Mouse (Mus musculus) liver, embryonic 13.5 days (tissue): ENCODE data around the gene Evl. TPM values are rescaled to one million over a fixed set of nuclear protein-coding genes. Genes with fewer than 3 reads are reported as not detected.
A peak's percentile ranks its signal among the peaks of the same experiment; 100 is the strongest.

Source experiments
- ATAC-seq: fragments of 200-750 bp; cut with Nextera tagmentation; 2 replicates; pipeline ENCODE4 v1.8.0; 2017; ENCODE audit warnings: low read depth, mild to moderate bottlenecking, moderate number of reproducible peaks, moderate library complexity
- DNase-seq: peaks from one replicate; pipeline ENCODE4 v3.0.0; 2022
- H3K27ac ChIP-seq: fragments of 300-500 bp; sonication (generic); 2 replicates; pipeline ENCODE4 v1.5.1; 2015; ENCODE audit warnings: moderate library complexity, mild to moderate bottlenecking, inconsistent platforms
- H3K27me3 ChIP-seq: fragments of 300-500 bp; sonication (generic); 2 replicates; pipeline ENCODE4 v1.6.1; 2015; ENCODE audit warnings: mild to moderate bottlenecking, inconsistent platforms
- H3K36me3 ChIP-seq: fragments of 300-500 bp; sonication (generic); 2 replicates; pipeline ENCODE4 v1.6.1; 2015; ENCODE audit warnings: mild to moderate bottlenecking, inconsistent platforms
- H3K4me1 ChIP-seq: fragments of 300-500 bp; sonication (generic); replicated peaks from 2 replicates; pipeline ENCODE4 v1.6.1; 2015; ENCODE audit warnings: inconsistent platforms
- H3K4me2 ChIP-seq: fragments of 300-500 bp; sonication (generic); 2 replicates; pipeline ENCODE4 v1.6.1; 2015; ENCODE audit warnings: inconsistent platforms, mild to moderate bottlenecking, moderate library complexity
- H3K4me3 ChIP-seq: fragments of 300-500 bp; sonication (generic); replicated peaks from 2 replicates; pipeline ENCODE4 v1.5.1; 2015; ENCODE audit warnings: mild to moderate bottlenecking, inconsistent platforms
- H3K9ac ChIP-seq: fragments of 300-500 bp; sonication (generic); 2 replicates; pipeline ENCODE4 v1.6.1; 2015; ENCODE audit warnings: mild to moderate bottlenecking, inconsistent platforms
- H3K9me3 ChIP-seq: fragments of 300-500 bp; sonication (generic); replicated peaks from 2 replicates; pipeline ENCODE4 v1.6.1; 2016; ENCODE audit warnings: inconsistent platforms
- WGBS: fragments of 180-500 bp; shearing (Covaris S2); methylation state at CpG from one replicate; pipeline ENCODE4 v1.1.7; 2015; ENCODE audit not compliant: insufficient replicate concordance; 5-methylcytosine and 5-hydroxymethylcytosine counted together
- polyA plus RNA-seq: library from polyadenylated mRNA; unstranded; fragments of >200 nt; fragmentation: Nextera tagmentation; extraction: Ambion mirVana; gene quantifications from 2 replicates; pipeline ENCODE4 v1.2.1, GENCODE M21; 2015

The Evl gene
- polyA plus RNA-seq, 1 experiment from 2014 or later, result 10.4 TPM

DNA sequence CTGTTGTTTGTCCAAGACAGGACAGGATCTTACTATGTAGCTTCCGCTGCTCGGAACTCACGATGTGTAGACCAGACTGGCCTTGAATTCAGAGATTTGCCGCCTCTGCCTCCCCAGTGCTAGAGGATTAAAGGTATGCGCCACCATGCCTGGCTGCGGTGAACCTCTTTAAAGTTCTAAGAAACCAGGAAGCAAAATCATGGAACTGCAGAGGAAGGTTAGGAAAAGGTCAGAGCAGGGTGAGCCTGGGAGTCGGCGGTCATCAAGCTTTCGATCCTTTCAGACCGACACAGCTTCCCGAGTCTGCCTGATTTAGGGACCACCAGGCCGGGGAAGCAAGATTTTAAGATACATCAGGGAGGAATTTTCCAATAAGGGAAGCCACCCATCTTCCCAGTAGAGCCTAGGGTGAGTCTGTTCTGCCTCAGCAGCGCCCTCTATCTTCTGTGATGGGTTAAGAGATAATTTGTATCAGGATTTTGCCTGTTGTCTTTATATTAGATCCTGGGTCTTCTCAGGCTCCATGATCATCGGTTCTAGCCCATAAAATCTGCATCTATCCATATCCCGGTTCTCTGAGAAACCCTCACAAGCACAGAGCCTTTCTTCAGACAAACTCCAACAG, 7.2 kb upstream of the Evl start:
- no peak for ATAC-seq
- Histone ChIP-seq H3K9me3 (no peaks in the 10 kb centered on the region), H3K4me3 (no peak overlapping the region), H3K27me3 (peaks cover 11% of the 10 kb centered on the region), H3K36me3 (no peaks in the 10 kb centered on the region), H3K4me2 (no peak overlapping the region), H3K9ac (no peak overlapping the region), H3K27ac (no peak overlapping the region), H3K4me1 (no peaks in the 10 kb centered on the region)
- WGBS, result 62% methylated on average over 15 of the region's 15 CpGs
- DNase-seq, result no peak

DNA sequence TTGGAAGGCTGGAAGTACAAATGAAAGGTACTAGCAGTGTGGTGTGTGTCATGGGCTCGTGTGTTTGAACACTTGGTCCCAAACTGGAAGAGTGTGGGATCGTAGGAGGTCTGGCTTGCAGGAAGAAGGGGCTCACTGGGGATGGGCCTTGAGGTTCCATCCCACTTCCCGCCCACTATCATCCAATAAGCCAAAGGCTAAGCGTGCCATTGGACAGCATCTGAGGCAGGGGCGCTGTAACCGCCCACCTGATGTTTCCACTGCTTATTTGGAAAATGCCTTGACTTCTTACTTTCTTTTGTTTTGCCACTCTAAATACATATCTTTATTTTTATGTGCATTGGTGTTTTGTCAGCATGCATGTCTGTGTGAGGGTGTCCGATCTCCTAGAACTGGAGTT, 2.8 kb upstream of the Evl start:
- 58% methylated on average over 7 of the region's 7 CpGs for WGBS
- ATAC-seq, result no peak
- Histone ChIP-seq H3K4me2 (no peak overlapping the region), H3K36me3 (no peaks in the 10 kb centered on the region), H3K9ac (no peak overlapping the region), H3K4me1 (peaks cover 9% of the 10 kb centered on the region), H3K4me3 (no peak overlapping the region), H3K27me3 (peaks cover 54% of the 10 kb centered on the region), H3K9me3 (no peaks in the 10 kb centered on the region), H3K27ac (no peak overlapping the region)
- no peak for DNase-seq

DNA sequence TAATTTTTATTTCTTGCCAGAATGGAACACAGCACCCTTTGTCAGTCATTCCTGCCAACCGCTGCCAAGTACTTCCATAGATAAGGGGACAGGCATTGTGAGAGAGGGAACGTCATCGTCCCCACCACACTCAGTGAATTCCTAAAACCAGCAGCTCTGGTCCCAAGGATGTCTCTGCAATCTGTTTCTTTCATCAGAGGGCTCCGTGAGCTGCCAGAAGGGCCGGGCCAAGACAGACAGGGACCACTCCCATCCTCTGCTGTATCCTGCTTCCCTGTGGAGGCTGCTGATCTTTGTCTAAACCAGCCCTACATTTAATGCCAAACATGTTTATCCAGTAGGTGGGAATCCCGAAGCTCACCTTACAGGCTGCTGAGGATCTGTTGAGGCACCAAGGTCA, 1.4 kb upstream of the Evl start:
- Histone ChIP-seq H3K27me3 (peaks cover 60% of the 10 kb centered on the region), H3K36me3 (no peaks in the 10 kb centered on the region), H3K9ac (no peak overlapping the region), H3K9me3 (no peaks in the 10 kb centered on the region), H3K4me1 (peaks cover 12% of the 10 kb centered on the region), H3K4me2 (no peak overlapping the region), H3K27ac (no peak overlapping the region), H3K4me3 (no peak overlapping the region)
- DNase-seq (no peak), ATAC-seq (no peak)
- WGBS, result 34% methylated on average over 6 of the region's 6 CpGs

DNA sequence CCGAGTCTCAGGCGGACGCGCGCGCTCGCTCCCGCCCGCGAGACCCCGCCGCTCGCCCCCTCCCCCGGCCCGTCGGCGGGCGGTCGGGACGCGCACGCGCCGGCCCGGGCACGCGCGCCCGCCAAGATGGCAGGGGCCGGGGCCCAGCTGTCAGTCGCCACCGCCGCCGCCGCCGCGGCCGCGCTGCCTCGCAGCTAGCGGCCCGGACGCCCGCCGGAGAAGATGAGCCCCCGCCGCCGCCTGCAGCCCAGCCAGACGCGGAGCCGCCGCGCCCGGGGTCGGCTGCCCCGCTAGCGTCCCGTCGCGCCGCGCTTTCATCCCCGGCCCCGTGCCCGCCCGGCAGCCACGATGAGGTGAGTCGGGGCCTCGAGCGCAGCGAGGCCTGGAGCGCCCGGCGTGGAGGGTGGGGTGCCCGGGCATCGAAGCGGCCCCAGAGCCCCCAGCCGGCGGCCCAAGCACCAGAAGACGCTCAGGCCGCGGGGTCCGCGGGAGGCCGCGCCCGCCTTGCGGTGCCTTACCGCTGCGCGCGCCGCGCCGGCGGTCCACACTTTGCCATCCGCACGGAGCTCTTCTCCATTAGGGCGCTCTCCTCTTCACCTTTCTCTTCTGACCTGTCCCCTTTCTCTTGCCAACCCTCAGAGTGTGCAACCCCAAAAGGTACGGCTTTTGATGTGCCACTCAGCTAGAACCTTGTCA, 489 bp downstream of the Evl start:
- H3K27ac ChIP-seq, result no peak overlapping the region
- ATAC-seq (peak; percentile 44), DNase-seq (no peak)
- peaks cover 60% of the 10 kb centered on the region for H3K27me3 ChIP-seq
- H3K4me1 ChIP-seq, result peaks cover 12% of the 10 kb centered on the region
- under 1% methylated on average over 45 of the region's 100 CpGs for WGBS
- peak overlapping the region; percentile 68 for H3K4me3 ChIP-seq
- H3K9ac ChIP-seq, result peak overlapping the region; percentile 69
- H3K36me3 ChIP-seq, result no peaks in the 10 kb centered on the region
- H3K4me2 ChIP-seq, result peak overlapping the region; percentile 85
- H3K9me3 ChIP-seq, result no peaks in the 10 kb centered on the region

DNA sequence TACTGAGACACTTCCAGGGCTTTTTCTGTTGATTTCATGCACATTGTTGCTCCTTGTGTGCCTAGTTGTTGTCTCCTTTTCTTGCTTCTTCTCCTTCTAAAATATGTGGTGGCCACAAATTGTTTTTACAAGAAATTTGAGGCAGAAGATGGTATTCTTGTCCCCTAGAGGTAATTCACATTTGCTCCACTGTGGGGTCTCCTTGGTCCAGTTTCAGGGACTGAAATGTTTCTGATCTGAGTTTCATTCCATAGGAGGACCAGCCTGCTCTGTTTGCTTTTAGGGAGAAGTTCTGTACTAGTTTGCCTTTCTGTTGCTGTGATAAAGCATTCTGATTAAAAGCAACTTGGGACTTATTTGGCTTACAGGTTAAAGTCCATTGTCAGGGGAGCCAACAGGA, 3.7 kb downstream of the Evl start:
- no peak overlapping the region for H3K9ac ChIP-seq
- H3K4me1 ChIP-seq, result peaks cover 12% of the 10 kb centered on the region
- ATAC-seq, result no peak
- H3K36me3 ChIP-seq, result no peaks in the 10 kb centered on the region
- H3K4me2 ChIP-seq, result no peak overlapping the region
- H3K4me3 ChIP-seq, result no peak overlapping the region
- H3K27me3 ChIP-seq, result peaks cover 41% of the 10 kb centered on the region
- no peaks in the 10 kb centered on the region for H3K9me3 ChIP-seq
- no peak overlapping the region for H3K27ac ChIP-seq
- DNase-seq, result no peak

DNA sequence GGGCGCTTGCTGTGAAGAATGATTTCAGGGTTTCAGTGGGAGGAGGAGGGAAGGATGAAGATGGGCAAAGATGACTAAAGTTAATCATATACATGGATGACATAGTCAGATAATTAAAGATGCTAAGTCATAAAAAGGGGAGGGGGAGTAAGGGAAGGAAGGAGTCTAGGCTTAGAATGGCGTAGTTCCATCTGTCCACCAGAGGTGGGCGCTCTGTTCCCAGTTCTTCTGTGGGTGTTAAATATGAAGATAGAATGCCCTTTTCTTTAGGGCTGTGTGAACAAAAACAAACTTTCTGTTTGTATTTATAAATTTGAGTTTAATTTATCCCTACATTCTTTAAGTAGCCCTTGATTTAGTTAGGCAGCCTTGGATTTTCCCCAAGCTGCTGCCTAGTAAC, 8.7 kb downstream of the Evl start:
- ATAC-seq, result no peak
- no peak overlapping the region for H3K4me2 ChIP-seq
- H3K4me3 ChIP-seq, result no peak overlapping the region
- H3K27ac ChIP-seq, result no peak overlapping the region
- 70% methylated on average over 3 of the region's 3 CpGs for WGBS
- H3K9me3 ChIP-seq, result no peaks in the 10 kb centered on the region
- H3K4me1 ChIP-seq, result no peaks in the 10 kb centered on the region
- no peaks in the 10 kb centered on the region for H3K27me3 ChIP-seq
- DNase-seq, result no peak
- no peak overlapping the region for H3K9ac ChIP-seq
- H3K36me3 ChIP-seq, result no peaks in the 10 kb centered on the region

DNA sequence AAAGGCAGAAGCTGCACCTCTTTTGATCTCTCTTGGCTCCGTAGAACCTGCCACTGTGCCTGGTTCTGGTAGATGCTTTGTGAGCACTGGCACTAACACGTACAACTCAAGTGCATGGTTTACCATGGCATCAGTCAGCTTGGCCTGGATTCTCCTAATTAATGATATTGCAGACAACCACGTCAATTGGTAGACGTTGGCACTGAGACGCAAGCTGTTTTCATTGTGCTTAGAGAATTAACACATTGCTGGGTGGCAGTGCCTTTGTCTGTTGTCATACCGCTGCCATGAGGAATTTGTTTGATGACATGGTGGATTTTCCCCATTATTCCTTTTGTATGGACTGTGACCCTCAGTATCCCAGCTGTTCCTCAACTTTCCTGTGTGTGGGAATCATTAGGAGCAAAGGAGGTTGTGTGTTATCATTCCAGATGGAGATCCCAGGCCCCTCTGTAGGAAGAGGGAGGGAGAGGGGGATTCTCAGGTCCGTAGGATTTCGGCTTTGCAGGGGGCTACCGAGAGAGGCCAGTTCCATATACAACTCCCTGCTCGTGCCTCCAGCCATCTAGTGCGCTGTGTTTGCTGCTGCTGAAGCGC, 10.5 kb downstream of the Evl start:
- H3K36me3 ChIP-seq, result no peaks in the 10 kb centered on the region
- 80% methylated on average over 12 of the region's 12 CpGs for WGBS
- H3K4me2 ChIP-seq, result no peak overlapping the region
- H3K27me3 ChIP-seq, result no peaks in the 10 kb centered on the region
- H3K4me3 ChIP-seq, result no peak overlapping the region
- no peaks in the 10 kb centered on the region for H3K9me3 ChIP-seq
- ATAC-seq, result no peak
- no peak overlapping the region for H3K9ac ChIP-seq
- DNase-seq, result no peak
- no peak overlapping the region for H3K27ac ChIP-seq
- no peaks in the 10 kb centered on the region for H3K4me1 ChIP-seq

DNA sequence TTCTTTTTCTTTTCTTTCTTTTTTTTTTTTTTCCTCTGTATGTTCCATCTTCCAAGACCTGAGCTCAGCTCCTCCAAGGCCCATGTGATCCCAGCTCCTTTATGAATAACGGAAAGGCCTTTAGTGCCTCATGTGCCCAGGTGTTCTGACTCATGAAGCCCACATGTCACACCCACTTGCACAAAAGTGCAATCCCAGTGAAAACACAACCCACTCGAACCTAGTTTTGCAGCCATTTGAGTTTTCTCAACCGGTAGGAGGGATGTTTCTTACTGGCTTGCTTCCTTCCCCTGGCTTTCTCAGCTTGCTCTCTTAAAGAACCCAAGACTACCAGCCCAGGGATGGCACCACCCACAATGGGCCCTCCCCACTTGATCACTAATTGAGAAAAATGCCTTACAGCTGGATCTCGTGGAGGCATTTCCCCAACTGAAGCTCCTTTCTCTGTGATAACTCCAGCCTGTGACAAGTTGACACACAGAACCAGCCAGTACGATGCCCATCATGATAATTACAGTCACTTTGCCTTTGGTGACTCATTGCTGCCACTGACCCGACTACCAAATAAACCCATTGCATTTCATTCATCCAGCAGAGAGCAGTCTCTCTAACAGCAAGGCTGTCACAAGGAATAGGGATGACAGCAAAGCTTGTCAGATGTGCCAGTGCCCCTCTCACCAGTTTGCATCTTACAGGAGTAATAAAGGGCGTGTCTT, 24.8 kb downstream of the Evl start:
- DNase-seq (no peak), ATAC-seq (no peak)
- Histone ChIP-seq H3K4me3 (no peak overlapping the region), H3K4me1 (no peaks in the 10 kb centered on the region), H3K9ac (no peak overlapping the region), H3K27me3 (no peaks in the 10 kb centered on the region), H3K4me2 (no peak overlapping the region), H3K27ac (no peak overlapping the region), H3K9me3 (no peaks in the 10 kb centered on the region), H3K36me3 (no peaks in the 10 kb centered on the region)
- WGBS, result 58% methylated on average over 7 of the region's 7 CpGs

DNA sequence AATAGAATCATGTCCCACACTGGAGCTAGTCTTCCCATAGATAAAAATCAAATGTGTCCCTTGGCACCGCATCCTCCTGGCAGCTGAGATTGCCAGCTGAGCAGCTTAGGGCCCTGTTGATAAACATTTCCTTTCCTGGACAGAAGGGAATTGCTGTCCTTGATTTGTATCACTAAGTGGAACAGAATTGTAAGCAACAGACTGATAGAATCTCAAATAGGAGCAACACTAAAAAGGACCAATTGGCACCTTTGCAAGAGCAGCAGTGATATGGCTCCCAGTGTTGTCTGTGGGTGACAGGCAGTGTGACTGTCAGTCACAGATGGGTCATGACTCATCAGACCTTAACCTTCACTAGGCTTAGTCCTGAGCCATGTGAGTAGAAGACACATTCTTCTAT, 29.3 kb downstream of the Evl start:
- no peak for ATAC-seq

DNA sequence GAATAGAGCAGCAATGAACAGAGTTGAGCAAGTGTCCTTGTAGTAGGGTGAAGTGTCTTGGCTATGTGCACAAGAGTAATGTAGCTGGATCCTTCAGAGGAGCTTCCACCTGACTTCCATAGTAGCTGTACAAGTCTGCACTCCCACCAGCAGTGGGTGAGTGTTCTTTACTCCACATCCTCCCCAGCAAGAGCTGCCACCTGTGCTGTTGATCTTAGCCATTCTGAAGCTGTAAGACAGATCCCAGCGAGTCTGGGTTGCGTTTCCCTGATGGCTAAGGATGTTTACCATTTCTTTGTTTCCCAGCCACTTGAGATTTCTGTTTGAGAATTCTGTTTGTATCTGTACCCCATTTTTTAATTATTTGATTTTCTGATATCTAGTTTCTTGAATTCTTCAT, 35.6 kb downstream of the Evl start:
- ATAC-seq (no peak), DNase-seq (no peak)
- no peaks in the 10 kb centered on the region for H3K27me3 ChIP-seq
- no peak overlapping the region for H3K4me2 ChIP-seq
- no peak overlapping the region for H3K27ac ChIP-seq
- no peaks in the 10 kb centered on the region for H3K4me1 ChIP-seq
- WGBS, result 73% methylated on average over 2 of the region's 2 CpGs
- H3K4me3 ChIP-seq, result no peak overlapping the region
- H3K9me3 ChIP-seq, result no peaks in the 10 kb centered on the region
- H3K9ac ChIP-seq, result no peak overlapping the region
- H3K36me3 ChIP-seq, result no peaks in the 10 kb centered on the region

More for the DNA sequence above, 29.3 kb downstream of the Evl start:
- H3K4me3 ChIP-seq, result no peak overlapping the region
- H3K27me3 ChIP-seq, result no peaks in the 10 kb centered on the region
- H3K36me3 ChIP-seq, result no peaks in the 10 kb centered on the region
- DNase-seq, result no peak
- H3K4me2 ChIP-seq, result no peak overlapping the region
- 67% methylated on average over 1 of the region's 1 CpGs for WGBS
- no peaks in the 10 kb centered on the region for H3K4me1 ChIP-seq
- no peaks in the 10 kb centered on the region for H3K9me3 ChIP-seq
- no peak overlapping the region for H3K27ac ChIP-seq
- H3K9ac ChIP-seq, result no peak overlapping the region

DNA sequence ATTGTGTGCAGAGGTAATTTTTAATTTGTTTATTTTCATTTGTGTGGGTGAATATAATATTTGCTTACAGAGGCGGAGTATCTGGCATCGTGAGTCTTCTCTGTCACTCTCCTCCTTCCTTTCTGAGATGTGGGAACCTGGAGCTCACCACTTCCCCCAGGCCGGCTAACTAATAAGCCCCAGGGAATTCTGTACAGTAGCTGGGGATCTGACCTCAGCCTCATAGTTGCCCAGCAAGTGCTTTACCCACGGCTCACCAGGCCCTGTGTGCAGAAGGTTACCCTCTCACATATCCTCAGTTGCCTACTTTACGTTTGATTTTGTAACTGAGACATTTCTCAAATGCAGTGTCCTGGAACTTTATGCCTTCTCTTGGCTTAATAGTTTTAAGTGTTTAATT, 37.1 kb downstream of the Evl start:
- H3K4me3 ChIP-seq, result no peak overlapping the region
- H3K4me1 ChIP-seq, result no peaks in the 10 kb centered on the region
- no peak overlapping the region for H3K27ac ChIP-seq
- ATAC-seq, result no peak
- no peaks in the 10 kb centered on the region for H3K9me3 ChIP-seq
- H3K27me3 ChIP-seq, result no peaks in the 10 kb centered on the region
- H3K4me2 ChIP-seq, result no peak overlapping the region
- WGBS, result 59% methylated on average over 5 of the region's 5 CpGs
- H3K36me3 ChIP-seq, result no peaks in the 10 kb centered on the region
- H3K9ac ChIP-seq, result no peak overlapping the region
- DNase-seq, result no peak
